Mouse (Mus musculus): Measurements from ENCODE around the gene Rtbdn. TPM values are rescaled to one million over a fixed set of nuclear protein-coding genes. Genes with fewer than 3 reads are reported as not detected.

The Rtbdn gene
- polyA plus RNA-seq, 1 experiment from 2014 or later: 1.5 TPM

DNA sequence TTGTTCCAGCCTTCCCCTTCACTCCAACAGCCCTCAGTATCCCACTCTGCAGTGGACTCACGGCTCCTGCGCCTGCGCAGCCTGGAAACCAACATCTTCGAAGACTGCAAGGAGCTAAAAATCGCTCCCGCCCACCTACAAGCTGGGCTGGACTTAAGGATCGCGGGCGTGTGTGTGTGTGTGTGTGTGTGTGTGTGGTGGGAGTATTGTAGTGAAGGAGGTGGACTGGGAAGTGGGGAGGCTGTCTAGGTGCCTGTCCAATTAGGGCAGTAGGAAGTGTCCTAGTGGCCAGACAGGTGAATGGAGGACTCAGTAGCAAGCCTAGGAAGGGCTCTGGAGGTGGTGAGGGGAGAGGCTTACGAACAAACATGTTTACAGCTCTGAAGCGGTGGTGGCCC lies 1.6 kb upstream of the Rtbdn start:
- peak; percentile 49 for ATAC-seq (ENCODE audit: low FRiP score)
- peak overlapping the region; percentile 51 for H3K4me3 ChIP-seq
- H3K9ac ChIP-seq: peak overlapping the region; percentile 64; the same call in 1 of the 2 replicates
- H3K4me1 ChIP-seq: peaks cover 27% of the 10 kb centered on the region
- WGBS: 5% methylated on average over 11 of the region's 11 CpGs
- no peaks in the 10 kb centered on the region for H3K36me3 ChIP-seq
- peaks cover 78% of the 10 kb centered on the region for H3K27me3 ChIP-seq
- H3K4me2 ChIP-seq (replicated peaks): peak overlapping the region; percentile 67
- H3K9me3 ChIP-seq (replicated peaks): no peaks in the 10 kb centered on the region
- H3K27ac ChIP-seq: peak overlapping the region; percentile 37; the same call in 1 of the 2 replicates

DNA sequence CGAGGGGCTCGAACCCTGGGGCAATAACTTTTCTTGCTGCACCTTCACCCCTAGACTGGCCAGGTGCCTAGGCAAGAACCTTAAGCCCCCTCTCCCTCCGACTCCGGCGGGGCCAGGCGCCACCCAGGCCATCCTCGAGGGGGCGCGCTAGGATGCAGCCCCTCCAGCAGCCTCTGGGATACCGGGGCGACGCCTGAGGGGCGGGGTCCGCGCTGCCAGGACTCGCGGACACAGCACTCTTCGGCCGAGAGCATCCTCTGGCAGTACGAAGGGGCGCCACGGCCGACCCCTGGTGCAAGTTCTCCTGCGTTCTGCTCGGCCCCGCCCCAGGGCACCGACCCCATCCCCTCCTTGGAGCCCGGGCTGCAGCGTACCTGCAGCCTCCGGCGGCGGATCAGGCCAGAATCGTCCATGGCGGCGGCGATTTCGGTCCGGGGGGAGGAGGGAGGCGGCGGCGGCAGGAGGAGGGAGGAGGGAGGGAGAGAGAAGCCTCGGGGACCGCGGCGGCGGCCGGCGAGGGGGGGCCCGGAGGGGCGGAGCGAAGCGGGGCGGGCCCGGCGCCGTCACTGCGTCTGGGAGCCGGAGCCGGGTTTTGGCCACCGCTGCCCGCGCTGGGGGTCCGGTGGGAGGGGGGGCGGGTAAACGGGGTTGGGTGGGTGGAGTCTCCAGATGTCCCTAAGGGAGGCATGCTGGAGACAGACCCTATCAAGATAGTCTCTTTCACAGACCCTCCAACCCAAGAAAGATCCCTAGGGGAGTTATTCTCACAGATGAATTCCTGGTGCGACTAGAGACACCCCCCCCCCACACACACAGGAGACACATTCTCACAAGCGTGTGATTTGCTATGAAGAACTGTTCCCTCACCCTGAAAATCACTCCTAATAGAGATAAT lies 911 bp upstream of the Rtbdn start:
- WGBS: under 1% methylated on average over 49 of the region's 67 CpGs
- peak overlapping the region; percentile 64 for H3K9ac ChIP-seq
- peak; percentile 67 for ATAC-seq (ENCODE audit: low FRiP score)
- H3K9me3 ChIP-seq (replicated peaks): no peaks in the 10 kb centered on the region
- H3K4me1 ChIP-seq: peaks cover 27% of the 10 kb centered on the region
- peak overlapping the region; percentile 67 for H3K4me2 ChIP-seq (replicated peaks)
- H3K4me3 ChIP-seq: peak overlapping the region; percentile 51
- peaks cover 78% of the 10 kb centered on the region for H3K27me3 ChIP-seq
- H3K36me3 ChIP-seq: no peaks in the 10 kb centered on the region
- H3K27ac ChIP-seq: peak overlapping the region; percentile 37; the same call in 1 of the 2 replicates

DNA sequence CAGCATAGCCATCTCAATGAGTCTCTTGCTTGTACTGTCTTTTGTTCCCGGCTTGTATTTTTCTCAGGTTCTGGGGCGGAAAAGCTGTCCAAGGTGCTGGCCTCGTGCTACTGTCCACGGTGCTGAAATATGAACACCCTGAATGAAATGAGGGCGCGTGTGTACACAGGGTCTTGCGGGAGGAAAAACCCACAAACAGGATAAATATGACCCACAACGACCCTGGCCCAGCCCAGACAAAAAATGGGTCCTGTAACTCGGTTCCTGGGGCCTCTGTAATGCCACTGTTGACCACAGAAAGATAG lies 402 bp downstream of the Rtbdn start:
- ATAC-seq (ENCODE audit: low FRiP score): no peak
- Histone ChIP-seq H3K4me1 (peaks cover 27% of the 10 kb centered on the region), H3K4me2 (replicated peaks) (no peak overlapping the region), H3K27me3 (peaks cover 86% of the 10 kb centered on the region), H3K36me3 (no peaks in the 10 kb centered on the region), H3K27ac (no peak overlapping the region), H3K9me3 (replicated peaks) (no peaks in the 10 kb centered on the region), H3K9ac (no peak overlapping the region), H3K4me3 (no peak overlapping the region)
- WGBS: 11% methylated on average over 9 of the region's 9 CpGs

DNA sequence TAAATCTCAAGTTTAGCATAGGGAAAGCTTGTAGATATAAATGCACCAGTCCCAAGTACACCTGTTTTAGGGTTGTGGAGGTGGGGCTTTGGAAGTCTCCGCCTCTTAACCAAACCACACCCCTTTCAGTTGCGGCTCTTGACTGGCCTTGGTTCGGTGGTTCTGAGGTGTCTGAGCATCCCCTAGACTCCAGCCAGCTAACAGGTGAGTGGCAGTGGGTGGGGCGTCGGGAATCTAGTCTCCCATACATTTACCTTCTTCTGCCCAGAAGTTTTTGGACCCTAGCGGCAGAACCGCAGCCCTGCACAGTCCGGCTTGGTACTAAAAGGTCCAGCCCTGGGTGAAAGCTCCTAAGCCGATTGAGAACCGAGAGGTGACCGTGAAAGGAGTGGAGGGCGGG lies 3.0 kb downstream of the Rtbdn start:
- Histone ChIP-seq H3K27ac (no peak overlapping the region), H3K4me3 (no peak overlapping the region), H3K36me3 (no peaks in the 10 kb centered on the region), H3K27me3 (peaks cover 74% of the 10 kb centered on the region), H3K4me1 (peaks cover 21% of the 10 kb centered on the region), H3K4me2 (replicated peaks) (no peak overlapping the region), H3K9ac (no peak overlapping the region), H3K9me3 (replicated peaks) (no peaks in the 10 kb centered on the region)
- WGBS: 21% methylated on average over 12 of the region's 12 CpGs
- ATAC-seq (ENCODE audit: low FRiP score): no peak

DNA sequence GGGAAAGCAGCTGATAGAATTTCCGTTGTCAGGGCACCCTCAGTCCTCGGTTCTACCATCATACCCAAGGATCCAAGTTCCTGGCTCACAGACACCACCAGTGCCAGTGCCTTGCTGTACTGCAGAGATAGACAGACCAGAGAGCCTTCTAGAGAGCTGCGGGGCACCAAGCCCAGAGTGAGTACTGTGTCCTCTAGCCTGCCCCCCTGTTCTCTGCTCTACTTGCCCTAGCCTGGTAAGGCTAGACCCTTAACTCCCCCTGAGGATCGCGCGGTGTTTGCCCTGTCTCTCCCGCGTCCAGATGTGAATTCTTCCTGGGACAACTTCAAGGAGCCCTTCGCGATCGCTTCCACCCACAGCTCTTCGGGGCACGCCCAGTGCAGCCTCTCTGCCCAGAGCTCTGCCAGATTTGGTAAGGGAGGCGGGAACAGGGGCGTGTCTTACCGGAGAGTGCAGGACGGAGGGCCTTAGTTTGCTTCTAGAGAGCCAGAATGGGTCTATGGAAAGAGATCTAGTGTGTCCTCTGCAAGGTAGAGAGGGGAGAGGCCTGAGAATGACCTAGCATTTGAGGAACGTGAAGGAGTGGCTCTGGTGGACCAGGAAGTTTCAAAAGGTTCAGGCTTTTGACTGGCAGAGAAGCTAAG lies 5.9 kb downstream of the Rtbdn start:
- H3K36me3 ChIP-seq: 0 out of 2 replicates have a peak, but pooled peaks cover 5% of the 10 kb centered on the region
- H3K27ac ChIP-seq: no peak overlapping the region
- H3K9me3 ChIP-seq (replicated peaks): no peaks in the 10 kb centered on the region
- peaks cover 47% of the 10 kb centered on the region for H3K27me3 ChIP-seq
- no peak for ATAC-seq (ENCODE audit: low FRiP score)
- no peak overlapping the region for H3K4me3 ChIP-seq
- no peak overlapping the region for H3K9ac ChIP-seq
- 6% methylated on average over 18 of the region's 18 CpGs for WGBS
- no peaks in the 10 kb centered on the region for H3K4me1 ChIP-seq
- no peak overlapping the region for H3K4me2 ChIP-seq (replicated peaks)

DNA sequence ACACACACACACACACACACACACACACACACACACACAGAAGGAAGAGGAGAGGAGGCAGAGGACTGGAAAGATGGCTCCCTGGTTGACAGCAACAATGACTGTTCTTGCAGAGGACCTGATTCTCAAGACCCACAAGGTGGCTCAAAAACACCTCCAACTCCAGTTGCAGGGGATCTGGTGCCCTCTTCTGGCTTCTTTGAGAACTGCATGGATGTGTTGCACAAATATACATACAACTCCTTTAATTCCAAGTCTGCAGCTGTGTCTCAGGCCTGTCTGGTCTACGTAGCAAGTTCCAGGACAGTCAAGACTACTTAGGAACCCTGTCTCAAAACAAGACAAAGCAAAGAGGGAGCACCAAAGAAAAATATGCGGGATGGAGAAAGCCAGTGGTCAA lies 10.0 kb downstream of the Rtbdn start:
- Histone ChIP-seq H3K4me2 (replicated peaks) (no peak overlapping the region), H3K27me3 (peaks cover 13% of the 10 kb centered on the region), H3K4me1 (no peaks in the 10 kb centered on the region), H3K9ac (no peak overlapping the region), H3K9me3 (replicated peaks) (no peaks in the 10 kb centered on the region), H3K27ac (no peak overlapping the region), H3K4me3 (no peak overlapping the region), H3K36me3 (peaks cover 22% of the 10 kb centered on the region)
- no peak for ATAC-seq (ENCODE audit: low FRiP score)
- 45% methylated on average over 2 of the region's 2 CpGs for WGBS

DNA sequence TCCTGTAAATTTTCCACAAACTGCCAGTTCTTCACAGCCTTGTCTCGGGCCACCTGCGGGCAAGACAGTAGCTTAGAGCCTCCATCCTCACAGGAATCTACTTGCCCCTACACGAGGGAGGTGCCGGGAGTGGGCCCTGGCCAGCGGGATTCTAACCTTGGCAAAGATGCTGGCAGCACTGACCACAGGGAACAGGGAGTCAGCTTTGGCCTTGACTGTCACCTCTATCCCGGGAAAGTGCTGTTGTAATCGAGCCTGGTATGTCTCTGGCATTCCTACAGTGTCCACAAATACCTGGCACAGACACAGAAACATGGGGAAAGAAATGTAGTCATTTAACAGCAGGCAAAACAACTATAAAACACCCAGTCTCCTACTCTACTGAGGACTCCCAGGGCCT lies 13.0 kb downstream of the Rtbdn start:
- Histone ChIP-seq H3K4me3 (no peak overlapping the region), H3K36me3 (peaks cover 22% of the 10 kb centered on the region), H3K4me1 (peaks cover under 1% of the 10 kb centered on the region), H3K9me3 (replicated peaks) (no peaks in the 10 kb centered on the region), H3K9ac (no peak overlapping the region), H3K4me2 (replicated peaks) (no peak overlapping the region), H3K27me3 (no peaks in the 10 kb centered on the region), H3K27ac (no peak overlapping the region)
- WGBS: 97% methylated on average over 7 of the region's 7 CpGs
- no peak for ATAC-seq (ENCODE audit: low FRiP score)

DNA sequence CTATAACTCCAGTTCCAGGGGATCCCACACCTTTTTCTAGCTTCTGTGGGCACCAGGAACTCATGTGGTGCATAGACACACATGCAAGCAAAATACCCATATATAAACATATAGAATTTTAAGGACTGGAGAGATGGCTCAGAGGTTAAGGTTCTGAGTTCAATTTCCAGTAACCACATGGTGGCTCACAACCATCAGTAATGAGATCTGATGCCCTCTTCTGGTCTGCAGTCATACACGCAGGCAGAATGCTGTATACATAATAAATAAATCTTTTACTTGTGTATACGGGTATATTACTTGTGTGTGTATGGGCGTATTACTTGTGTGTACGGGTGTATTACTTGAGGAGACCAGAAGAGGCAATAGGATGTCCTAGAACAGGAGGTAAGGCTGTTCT lies 17.2 kb downstream of the Rtbdn start:
- Histone ChIP-seq H3K36me3 (peaks cover 7% of the 10 kb centered on the region), H3K27me3 (no peaks in the 10 kb centered on the region), H3K4me2 (replicated peaks) (no peak overlapping the region), H3K4me3 (no peak overlapping the region), H3K27ac (no peak overlapping the region), H3K4me1 (peaks cover 26% of the 10 kb centered on the region), H3K9me3 (replicated peaks) (no peaks in the 10 kb centered on the region), H3K9ac (no peak overlapping the region)
- ATAC-seq (ENCODE audit: low FRiP score): no peak
- 94% methylated on average over 4 of the region's 4 CpGs for WGBS

DNA sequence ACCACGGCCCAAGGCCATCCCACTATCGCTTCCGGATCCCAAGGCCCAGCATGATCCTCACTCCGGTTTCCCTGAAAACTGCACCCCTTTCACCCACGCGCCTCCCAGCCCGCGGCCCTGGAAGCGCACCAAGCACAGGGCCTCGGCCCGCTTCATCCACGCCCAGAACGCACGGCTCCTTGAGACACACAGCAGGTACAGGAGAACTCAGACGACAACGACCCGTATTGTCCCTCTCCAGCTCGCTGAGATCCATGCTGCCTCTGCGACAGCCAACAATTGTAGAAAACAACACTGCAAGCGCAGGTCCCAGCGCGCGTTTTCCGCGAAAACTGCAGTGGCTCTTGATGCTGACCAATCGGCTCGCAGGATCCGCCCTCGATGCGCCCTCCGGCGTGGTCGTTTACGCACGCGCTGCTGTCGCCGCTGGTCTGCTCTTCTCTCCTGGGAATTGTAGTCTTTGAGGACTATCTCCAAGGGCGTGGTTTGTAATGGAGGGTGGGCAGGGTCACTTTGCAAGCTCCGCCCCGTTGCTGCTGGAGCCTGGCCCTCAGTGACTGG lies 19.0 kb downstream of the Rtbdn start:
- H3K36me3 ChIP-seq: peaks cover under 1% of the 10 kb centered on the region; the same call in 1 of the 2 replicates
- peak overlapping the region; percentile 66 for H3K9ac ChIP-seq
- H3K9me3 ChIP-seq (replicated peaks): no peaks in the 10 kb centered on the region
- WGBS: under 1% methylated on average over 41 of the region's 41 CpGs
- peak overlapping the region; percentile 63 for H3K4me3 ChIP-seq
- H3K4me2 ChIP-seq (replicated peaks): peak overlapping the region; percentile 86
- no peaks in the 10 kb centered on the region for H3K27me3 ChIP-seq
- peak overlapping the region; percentile 57; the same call in 1 of the 2 replicates for H3K27ac ChIP-seq
- H3K4me1 ChIP-seq: peaks cover 31% of the 10 kb centered on the region
- ATAC-seq (ENCODE audit: low FRiP score): peak; percentile 75

DNA sequence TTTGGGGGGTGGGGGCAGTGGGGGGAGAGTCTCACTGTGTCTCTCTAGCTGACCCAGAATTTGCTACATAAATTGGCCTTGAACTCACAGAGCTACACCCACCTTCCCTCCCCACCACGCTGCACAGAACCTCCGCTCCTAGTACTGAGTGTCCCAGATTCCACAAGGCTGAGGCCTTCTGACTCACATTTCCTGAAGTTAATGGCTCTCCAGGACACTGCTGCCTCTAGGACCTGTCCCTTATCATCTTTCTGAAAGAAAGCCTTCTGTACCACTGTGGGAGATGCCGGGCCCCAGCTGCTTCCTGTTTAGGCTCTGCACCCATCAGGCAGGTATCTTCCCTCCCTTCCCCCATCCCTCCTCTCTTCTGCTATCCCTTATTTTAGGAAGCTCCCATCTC lies 19.8 kb downstream of the Rtbdn start:
- Histone ChIP-seq H3K27me3 (no peaks in the 10 kb centered on the region), H3K36me3 (peaks cover 8% of the 10 kb centered on the region), H3K9me3 (replicated peaks) (no peaks in the 10 kb centered on the region), H3K9ac (no peak overlapping the region), H3K4me2 (replicated peaks) (peak overlapping the region; percentile 86; the same call in 1 of the 2 replicates), H3K4me3 (peak overlapping the region; percentile 63; the same call in 1 of the 2 replicates), H3K27ac (no peak overlapping the region), H3K4me1 (peaks cover 39% of the 10 kb centered on the region)
- no peak for ATAC-seq (ENCODE audit: low FRiP score)
- WGBS: 51% methylated on average over 3 of the region's 3 CpGs

DNA sequence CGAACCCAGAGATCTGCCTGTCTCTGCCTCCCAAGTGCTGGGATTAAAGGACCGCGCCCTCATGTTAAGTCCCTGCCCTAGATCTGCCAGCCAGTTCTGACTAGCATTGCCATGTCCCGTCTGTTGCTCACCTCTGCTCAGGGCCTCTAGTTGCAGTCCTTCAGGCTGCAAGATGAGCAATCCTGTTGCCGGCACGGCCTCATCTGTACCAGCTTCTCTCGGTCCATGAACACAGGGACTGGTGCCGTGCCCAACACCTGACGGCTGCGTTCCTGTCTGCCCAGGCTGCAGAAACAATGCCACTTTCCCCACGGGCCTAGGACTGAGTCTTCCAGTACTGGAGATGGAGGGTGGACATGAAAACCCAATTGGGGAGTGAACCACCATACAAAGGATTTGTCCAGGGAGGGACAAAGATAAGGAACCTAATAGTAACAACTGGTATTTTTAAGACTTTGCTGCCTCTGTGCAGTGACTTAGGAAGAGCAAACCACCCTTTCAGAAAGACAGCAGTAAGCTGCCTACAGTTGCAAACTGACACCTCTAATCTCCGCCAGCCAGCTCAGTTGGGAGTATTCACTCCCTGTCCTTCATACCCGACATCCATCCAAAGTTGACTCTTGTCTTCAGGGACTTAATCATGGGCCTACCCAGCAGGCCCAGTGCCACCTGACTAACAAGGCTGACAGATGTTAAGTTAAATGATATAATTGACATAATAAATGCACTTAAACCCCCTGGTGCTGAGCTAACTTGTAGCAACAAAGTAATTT lies 20.9 kb downstream of the Rtbdn start:
- H3K9me3 ChIP-seq (replicated peaks): no peaks in the 10 kb centered on the region
- H3K4me3 ChIP-seq: no peak overlapping the region
- H3K9ac ChIP-seq: no peak overlapping the region
- WGBS: 88% methylated on average over 13 of the region's 13 CpGs
- peaks cover 19% of the 10 kb centered on the region for H3K36me3 ChIP-seq
- no peak overlapping the region for H3K27ac ChIP-seq
- no peak overlapping the region for H3K4me2 ChIP-seq (replicated peaks)
- H3K4me1 ChIP-seq: peaks cover 41% of the 10 kb centered on the region
- no peaks in the 10 kb centered on the region for H3K27me3 ChIP-seq
- no peak for ATAC-seq (ENCODE audit: low FRiP score)

DNA sequence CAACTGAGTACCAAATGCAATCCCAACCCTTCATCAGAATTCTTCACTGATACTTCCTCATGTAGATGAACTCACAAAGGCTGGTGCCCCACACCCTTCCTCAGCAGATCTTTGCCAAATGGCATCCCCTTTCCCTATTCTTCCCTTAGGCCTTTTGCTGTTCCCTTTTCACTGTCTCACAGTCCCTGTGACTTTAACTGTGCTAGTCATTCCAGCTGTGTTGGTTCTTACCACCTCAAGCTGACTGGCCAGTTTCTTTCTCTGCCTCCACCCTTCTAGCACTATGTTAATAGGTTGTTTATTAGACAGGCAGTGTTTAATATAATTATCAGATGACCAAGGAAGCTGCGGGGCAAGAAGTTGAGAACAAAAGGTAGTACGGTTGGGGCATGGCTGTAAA lies 21.9 kb downstream of the Rtbdn start:
- no peak for ATAC-seq (ENCODE audit: low FRiP score)
- peak overlapping the region; percentile 78 for H3K4me3 ChIP-seq
- peak overlapping the region; percentile 91 for H3K4me2 ChIP-seq (replicated peaks)
- peak overlapping the region; percentile 80; the same call in 1 of the 2 replicates for H3K27ac ChIP-seq
- peak overlapping the region; percentile 91 for H3K9ac ChIP-seq
- no peaks in the 10 kb centered on the region for H3K9me3 ChIP-seq (replicated peaks)
- peaks cover 29% of the 10 kb centered on the region for H3K36me3 ChIP-seq
- H3K4me1 ChIP-seq: peaks cover 41% of the 10 kb centered on the region
- H3K27me3 ChIP-seq: no peaks in the 10 kb centered on the region
- 23% methylated on average over 2 of the region's 2 CpGs for WGBS

All from hindbrain, embryonic 12.5 days (tissue).